Mouse (Mus musculus) embryonic facial prominence, embryonic 11.5 days (tissue): ENCODE results near the gene Slc24a3. TPM values are rescaled to one million over a fixed set of nuclear protein-coding genes. Genes with fewer than 3 reads are reported as not detected.

ENCODE experiments used
- ATAC-seq: fragments of 200-750 bp; cut with Nextera tagmentation; replicated peaks from 2 replicates; pipeline ENCODE4 v1.8.0; 2017; ENCODE audit warnings: low read depth; ENCODE audit not compliant: insufficient number of reproducible peaks, low FRiP score, low TSS enrichment
- DNase-seq: peaks from one replicate; pipeline ENCODE4 v3.0.0-alpha.2; 2015; ENCODE audit warnings: low spot score
- H3K27ac ChIP-seq: fragments of 300-500 bp; sonication (generic); replicated peaks from 2 replicates; pipeline ENCODE4 v1.5.1; 2014; ENCODE audit warnings: mild to moderate bottlenecking, low read depth, low read length, control low read depth
- H3K27me3 ChIP-seq: fragments of 300-500 bp; sonication (generic); 2 replicates; pipeline ENCODE4 v1.6.1; 2014; ENCODE audit warnings: mild to moderate bottlenecking, low read length, moderate library complexity, mixed read lengths; ENCODE audit not compliant: control insufficient read depth, insufficient read depth
- H3K36me3 ChIP-seq: fragments of 300-500 bp; sonication (generic); replicated peaks from 2 replicates; pipeline ENCODE4 v1.6.1; 2014; ENCODE audit warnings: low read depth, mild to moderate bottlenecking, low read length, moderate library complexity, mixed read lengths; ENCODE audit not compliant: control insufficient read depth, insufficient read depth
- H3K4me1 ChIP-seq: fragments of 300-500 bp; sonication (generic); 2 replicates; pipeline ENCODE4 v1.6.1; 2014; ENCODE audit warnings: low read length, mixed read lengths; ENCODE audit not compliant: control insufficient read depth, insufficient read depth
- H3K4me2 ChIP-seq: fragments of 300-500 bp; sonication (generic); 2 replicates; pipeline ENCODE4 v1.6.1; 2014; ENCODE audit warnings: low read depth, mild to moderate bottlenecking, control low read depth, low read length, moderate library complexity
- H3K4me3 ChIP-seq: fragments of 300-500 bp; sonication (generic); 2 replicates; pipeline ENCODE4 v1.5.1; 2014; ENCODE audit warnings: low read depth, low read length, control low read depth
- H3K9ac ChIP-seq: fragments of 300-500 bp; sonication (generic); replicated peaks from 2 replicates; pipeline ENCODE4 v1.6.1; 2014; ENCODE audit warnings: mild to moderate bottlenecking, control low read depth, low read length
- H3K9me3 ChIP-seq: fragments of 300-500 bp; sonication (generic); replicated peaks from 2 replicates; pipeline ENCODE4 v1.6.1; 2016; ENCODE audit warnings: mild to moderate bottlenecking, low read length, inconsistent platforms, mixed read lengths; ENCODE audit not compliant: control insufficient read depth
- WGBS: fragments of 180-500 bp; shearing (Covaris S2); extraction: QIAGEN DNeasy Blood & Tissue Kit; methylation state at CpG from one replicate; pipeline ENCODE4 v1.1.7; 2014; 5-methylcytosine and 5-hydroxymethylcytosine counted together
- polyA plus RNA-seq: library from polyadenylated mRNA; unstranded; fragments of >200 nt; fragmentation: Nextera tagmentation; extraction: Ambion mirVana; gene quantifications from 2 replicates; pipeline ENCODE4 v1.2.1, GENCODE M21; 2014

Gene Slc24a3
- polyA plus RNA-seq, 1 experiment from 2014 or later: 0.67 TPM

GRCm38 (mm10) chr2:145292196-145292595, 124.6 kb downstream of the Slc24a3 start:
- no peak overlapping the region for H3K27ac ChIP-seq
- H3K4me1 ChIP-seq: no peaks in the 10 kb centered on the region
- ATAC-seq (no peak), DNase-seq (no peak)
- WGBS: 96% methylated on average over 1 of the region's 1 CpGs
- H3K36me3 ChIP-seq: no peaks in the 10 kb centered on the region
- H3K4me3 ChIP-seq: no peak overlapping the region
- H3K9ac ChIP-seq: no peak overlapping the region
- no peaks in the 10 kb centered on the region for H3K9me3 ChIP-seq
- no peak overlapping the region for H3K4me2 ChIP-seq
- H3K27me3 ChIP-seq: no peaks in the 10 kb centered on the region

GRCm38 (mm10) chr2:145292816-145293215, 125.3 kb downstream of the Slc24a3 start:
- WGBS: 6% methylated on average over 1 of the region's 1 CpGs
- H3K9ac ChIP-seq: no peak overlapping the region
- H3K9me3 ChIP-seq: no peaks in the 10 kb centered on the region
- no peaks in the 10 kb centered on the region for H3K27me3 ChIP-seq
- no peak overlapping the region for H3K27ac ChIP-seq
- ATAC-seq (no peak), DNase-seq (no peak)
- H3K4me3 ChIP-seq: no peak overlapping the region
- H3K4me1 ChIP-seq: no peaks in the 10 kb centered on the region
- no peaks in the 10 kb centered on the region for H3K36me3 ChIP-seq
- H3K4me2 ChIP-seq: no peak overlapping the region

DNA sequence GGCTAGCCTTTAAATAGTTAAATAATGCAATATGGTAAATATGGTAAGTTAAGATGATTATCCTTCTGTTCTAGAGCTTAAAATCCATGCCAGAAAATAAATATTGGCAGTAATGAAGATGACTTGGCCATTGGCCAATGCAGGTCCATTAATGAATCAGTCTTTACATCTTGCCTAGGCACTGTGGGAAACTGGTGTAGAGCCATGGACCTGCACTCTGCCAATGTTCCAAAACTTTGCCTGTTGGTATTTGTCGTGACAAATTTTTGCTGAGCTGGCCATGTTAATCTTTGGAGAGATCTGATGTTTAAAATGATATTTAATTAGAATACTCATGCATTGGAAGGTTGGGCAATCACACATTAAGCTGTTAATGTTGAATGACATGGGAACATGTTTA, 129.4 kb downstream of the Slc24a3 start:
- no peaks in the 10 kb centered on the region for H3K27me3 ChIP-seq
- no peak for ATAC-seq
- no peaks in the 10 kb centered on the region for H3K4me1 ChIP-seq
- H3K9me3 ChIP-seq: no peaks in the 10 kb centered on the region
- no peak overlapping the region for H3K4me2 ChIP-seq
- 89% methylated on average over 1 of the region's 1 CpGs for WGBS
- no peak for DNase-seq
- H3K36me3 ChIP-seq: no peaks in the 10 kb centered on the region
- H3K4me3 ChIP-seq: no peak overlapping the region
- no peak overlapping the region for H3K27ac ChIP-seq
- no peak overlapping the region for H3K9ac ChIP-seq

DNA sequence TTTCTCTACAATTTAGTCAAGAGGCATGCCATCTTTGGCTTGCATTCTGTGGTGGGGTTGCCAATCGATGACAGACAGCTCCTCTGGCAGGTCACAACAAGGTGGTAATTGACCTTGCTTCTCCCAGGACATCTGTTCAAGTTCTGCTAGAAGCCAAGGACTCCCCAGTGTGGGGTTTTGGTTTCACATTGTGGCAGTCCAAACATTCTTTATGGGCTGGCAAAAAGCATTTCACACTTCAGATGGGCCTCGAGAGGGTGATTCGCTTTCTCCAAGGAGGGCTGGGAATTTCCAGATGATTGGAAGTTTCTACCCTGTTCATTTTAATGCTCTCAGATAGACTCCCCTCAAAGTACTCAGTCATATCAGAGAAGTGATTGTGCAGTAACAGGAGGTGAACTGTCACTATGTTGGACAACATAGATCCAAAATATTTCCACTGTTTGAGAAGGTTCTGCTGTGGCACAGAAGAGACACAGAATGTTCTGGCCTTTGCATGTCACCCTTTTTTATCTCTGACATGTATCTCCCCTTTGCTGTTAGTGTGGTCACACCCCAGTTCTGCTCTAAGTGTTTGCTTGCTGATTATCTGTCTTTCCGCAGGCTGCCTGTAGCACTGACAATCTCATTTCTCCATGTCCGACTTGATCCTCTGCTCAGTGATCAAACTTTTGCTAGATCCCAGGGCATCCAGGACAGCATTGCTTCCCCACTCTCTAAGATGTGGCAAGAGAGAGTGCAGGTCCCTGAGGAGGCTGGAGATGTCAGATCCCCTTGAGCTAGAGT, 132.6 kb downstream of the Slc24a3 start:
- Histone ChIP-seq H3K4me2 (no peak overlapping the region), H3K4me3 (no peak overlapping the region), H3K27ac (no peak overlapping the region), H3K9ac (no peak overlapping the region), H3K9me3 (no peaks in the 10 kb centered on the region), H3K4me1 (no peaks in the 10 kb centered on the region), H3K27me3 (no peaks in the 10 kb centered on the region), H3K36me3 (no peaks in the 10 kb centered on the region)
- 86% methylated on average over 5 of the region's 5 CpGs for WGBS
- no peak for DNase-seq
- no peak for ATAC-seq

- no peak overlapping the region for H3K27ac ChIP-seq
- H3K27me3 ChIP-seq: no peaks in the 10 kb centered on the region
- no peak overlapping the region for H3K9ac ChIP-seq
- H3K4me1 ChIP-seq: no peaks in the 10 kb centered on the region
- H3K4me2 ChIP-seq: no peak overlapping the region
- WGBS: 62% methylated on average over 2 of the region's 2 CpGs
- H3K36me3 ChIP-seq: no peaks in the 10 kb centered on the region
- H3K9me3 ChIP-seq: no peaks in the 10 kb centered on the region
- no peak for ATAC-seq
- no peak for DNase-seq
- no peak overlapping the region for H3K4me3 ChIP-seq
Measured at GRCm38 (mm10) chr2:145307231-145307883, 139.8 kb downstream of the Slc24a3 start.

- Histone ChIP-seq H3K9me3 (no peaks in the 10 kb centered on the region), H3K4me1 (no peaks in the 10 kb centered on the region), H3K36me3 (no peaks in the 10 kb centered on the region), H3K4me2 (no peak overlapping the region), H3K4me3 (no peak overlapping the region), H3K27me3 (no peaks in the 10 kb centered on the region), H3K9ac (no peak overlapping the region), H3K27ac (no peak overlapping the region)
- 64% methylated on average over 2 of the region's 2 CpGs for WGBS
- no peak for ATAC-seq
- DNase-seq: no peak
Measured at GRCm38 (mm10) chr2:145318916-145319315, 151.4 kb downstream of the Slc24a3 start.

GRCm38 (mm10) chr2:145321287-145321686, 153.7 kb downstream of the Slc24a3 start:
- ATAC-seq: no peak; the same call in 1 of the 2 replicates
- Histone ChIP-seq H3K4me2 (no peak overlapping the region), H3K27ac (no peak overlapping the region), H3K4me1 (no peaks in the 10 kb centered on the region), H3K9ac (no peak overlapping the region), H3K27me3 (no peaks in the 10 kb centered on the region), H3K36me3 (no peaks in the 10 kb centered on the region), H3K9me3 (no peaks in the 10 kb centered on the region), H3K4me3 (no peak overlapping the region)
- 81% methylated on average over 3 of the region's 3 CpGs for WGBS
- no peak for DNase-seq

GRCm38 (mm10) chr2:145321755-145322154, 154.2 kb downstream of the Slc24a3 start:
- DNase-seq (no peak), ATAC-seq (no peak)
- Histone ChIP-seq H3K4me2 (no peak overlapping the region), H3K27ac (no peak overlapping the region), H3K36me3 (no peaks in the 10 kb centered on the region), H3K9me3 (no peaks in the 10 kb centered on the region), H3K9ac (no peak overlapping the region), H3K4me1 (no peaks in the 10 kb centered on the region), H3K27me3 (no peaks in the 10 kb centered on the region), H3K4me3 (no peak overlapping the region)
